Mouse (Mus musculus) ES-Bruce4 (cell line): ENCODE results near the gene Olfr1143.

Experiments
- CTCF ChIP-seq: IDR thresholded peaks from one replicate; pipeline ENCODE4 v1.8.1; 2011; ENCODE audit warnings: low read depth, low read length
- EP300 ChIP-seq: IDR thresholded peaks from 2 replicates; pipeline ENCODE4 v1.6.1; 2011; ENCODE audit warnings: low read depth, low read length; ENCODE audit not compliant: insufficient read depth
- POLR2A ChIP-seq: IDR thresholded peaks from one replicate; pipeline ENCODE4 v1.8.1; 2011; ENCODE audit warnings: low read length; ENCODE audit not compliant: insufficient read depth

DNA sequence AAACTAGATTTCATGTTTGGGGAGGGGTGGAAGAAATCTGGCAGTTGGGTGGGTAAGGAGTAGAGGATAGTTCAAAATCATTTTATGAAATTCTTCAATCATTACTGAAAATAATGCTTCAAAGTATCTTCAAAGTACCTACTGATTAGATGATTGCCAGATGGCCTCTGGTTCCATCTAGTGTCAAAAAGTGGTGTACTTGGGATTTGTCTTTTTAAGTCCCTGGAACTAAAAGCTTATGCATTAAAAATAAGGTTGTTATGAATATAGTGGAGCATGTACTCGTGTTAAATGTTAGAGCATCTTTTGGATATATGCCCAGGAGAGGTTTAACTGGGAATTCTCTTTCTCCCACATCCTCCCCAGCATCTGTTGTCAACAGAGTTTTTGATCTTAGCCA lies 24.2 kb upstream of the Olfr1143 start:
- TF ChIP-seq CTCF (no peak), POLR2A (no peak), EP300 (no peak)
